ENCODE assay signal across 10 mouse cellular contexts in the genomic region with DNA sequence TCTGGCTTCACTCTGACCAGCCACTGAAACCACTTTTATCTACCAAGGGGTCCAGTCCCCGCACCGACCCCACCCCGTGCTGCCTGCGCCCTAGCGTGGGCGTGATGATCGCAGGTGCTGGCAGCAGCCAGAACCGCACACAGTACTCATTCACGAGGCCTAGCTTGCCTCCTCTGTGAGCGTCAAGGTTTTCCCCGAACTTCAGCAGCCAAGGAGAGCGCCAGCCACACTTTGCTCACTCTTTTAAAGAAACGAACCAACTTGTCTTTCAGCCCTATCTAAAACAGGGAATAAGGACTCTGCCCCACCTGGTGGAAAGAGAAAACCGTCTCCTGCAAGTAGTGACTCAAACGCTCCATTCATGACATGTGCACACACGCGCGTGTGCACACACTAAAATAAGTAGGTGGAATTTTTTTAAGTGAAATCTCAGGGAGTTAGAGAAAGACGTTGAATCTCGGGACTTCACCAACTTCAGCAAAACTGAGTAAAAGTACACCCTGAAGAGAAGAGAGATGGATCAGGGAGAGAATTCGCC. TPM values are rescaled to one million over a fixed set of nuclear protein-coding genes. Genes with fewer than 3 reads are reported as not detected.
DNase-seq lines count a peak whose midpoint lies in the region; ATAC-seq and TF ChIP-seq lines count a peak whose summit lies in the region.
"Had no signal": no experiment of that assay in that cellular context is flagged by ENCODE, and none has a peak within 500 bp of the region (broad histone marks: within the 10 kb centered on the region; RNA-seq: fewer than 3 reads in every experiment).

No protein-coding gene starts in this region.

- intact Hi-C loops in heart, postnatal 10 days (cut with DNase I) = no loop called here

- H3K9ac ChIP-seq in heart, embryonic 12.5 days = peak overlapping the region; percentile 68; the same call in 1 of the 2 replicates
- H3K9ac ChIP-seq in lung, postnatal 0 days (replicated peaks; ENCODE audit: low read depth) = no peak overlapping the region
- no peak overlapping the region for H3K9ac ChIP-seq in hindbrain, embryonic 12.5 days
- H3K9ac ChIP-seq in neural tube, embryonic 13.5 days = no peak overlapping the region

- no peak overlapping the region for H3K27ac ChIP-seq in heart, embryonic 12.5 days (ENCODE audit: poor library complexity, severe bottlenecking)
- H3K27ac ChIP-seq in lung, postnatal 0 days (ENCODE audit: low read length) = no peak overlapping the region
- H3K27ac ChIP-seq in hindbrain, embryonic 12.5 days = no peak overlapping the region
- no peak overlapping the region for H3K27ac ChIP-seq in neural tube, embryonic 13.5 days (replicated peaks)

- no peaks in the 10 kb centered on the region for H3K9me3 ChIP-seq in heart, embryonic 12.5 days (replicated peaks)
- H3K9me3 ChIP-seq in lung, postnatal 0 days (ENCODE audit: low read length) = no peaks in the 10 kb centered on the region
- no peaks in the 10 kb centered on the region for H3K9me3 ChIP-seq in hindbrain, embryonic 12.5 days (replicated peaks)
- H3K9me3 ChIP-seq in neural tube, embryonic 13.5 days = no peaks in the 10 kb centered on the region; the same call in 1 of the 2 replicates

- peak overlapping the region; percentile 90 for H3K4me2 ChIP-seq in heart, embryonic 12.5 days
- H3K4me2 ChIP-seq in lung, postnatal 0 days (replicated peaks; ENCODE audit: low read depth, low read length) = peak overlapping the region; percentile 99
- peak overlapping the region; percentile 84; the same call in 1 of the 2 replicates for H3K4me2 ChIP-seq in hindbrain, embryonic 12.5 days (replicated peaks)
- peak overlapping the region; percentile 79 for H3K4me2 ChIP-seq in neural tube, embryonic 13.5 days

- WGBS in heart, embryonic 12.5 days = 37% methylated on average over 21 of the region's 21 CpGs
- 34% methylated on average over 21 of the region's 21 CpGs for whole genome bisulfite sequencing in lung, postnatal 0 days
- WGBS in lung, adult 2 months = 45% methylated on average over 21 of the region's 21 CpGs
- 29% methylated on average over 21 of the region's 21 CpGs for WGBS in hindbrain, embryonic 12.5 days
- WGBS in neural tube, embryonic 13.5 days = 32% methylated on average over 21 of the region's 21 CpGs

- TF ChIP-seq EP300 in lung, postnatal 0 days (IDR thresholded peaks at IDR 0.05) = no peak

- ATAC-seq in heart, embryonic 12.5 days (ENCODE audit: insufficient number of reproducible peaks, low FRiP score) = no peak
- ATAC-seq in lung, postnatal 0 days = no peak
- no peak for ATAC-seq in hindbrain, embryonic 12.5 days (ENCODE audit: low FRiP score)
- no peak for ATAC-seq in neural tube, embryonic 13.5 days (ENCODE audit: low read depth)

- no peak for TF ChIP-seq CTCF in lung, postnatal 0 days (IDR thresholded peaks at IDR 0.05)
- no peak for TF ChIP-seq CTCF in lung, adult 2 months (IDR thresholded peaks at IDR 0.05; ENCODE audit: insufficient read depth, low read length)

- no peaks in the 10 kb centered on the region for H3K36me3 ChIP-seq in heart, embryonic 12.5 days
- no peaks in the 10 kb centered on the region for H3K36me3 ChIP-seq in lung, postnatal 0 days (ENCODE audit: insufficient read depth, low read length)
- H3K36me3 ChIP-seq in hindbrain, embryonic 12.5 days = no peaks in the 10 kb centered on the region
- H3K36me3 ChIP-seq in neural tube, embryonic 13.5 days = no peaks in the 10 kb centered on the region

- no peak for TF ChIP-seq POLR2A in lung, adult 2 months (IDR thresholded peaks at IDR 0.05; ENCODE audit: borderline replicate concordance, extremely low read depth, low read depth, low read length)

- H3K4me3 ChIP-seq in heart, embryonic 12.5 days = peak overlapping the region; percentile 60
- H3K4me3 ChIP-seq in lung, postnatal 0 days (ENCODE audit: low read depth, low read length) = no peak overlapping the region
- H3K4me3 ChIP-seq in lung, adult 2 months (replicated peaks; ENCODE audit: extremely low read depth, low read depth, low read length) = no peak overlapping the region
- peak overlapping the region; percentile 51 for H3K4me3 ChIP-seq in hindbrain, embryonic 12.5 days
- H3K4me3 ChIP-seq in neural tube, embryonic 13.5 days = peak overlapping the region; percentile 49

- H3K27me3 ChIP-seq in heart, embryonic 12.5 days (replicated peaks) = peaks cover 42% of the 10 kb centered on the region
- no peaks in the 10 kb centered on the region for H3K27me3 ChIP-seq in lung, postnatal 0 days (replicated peaks; ENCODE audit: insufficient read depth, low read length)
- peaks cover 62% of the 10 kb centered on the region for H3K27me3 ChIP-seq in hindbrain, embryonic 12.5 days
- peaks cover 59% of the 10 kb centered on the region for H3K27me3 ChIP-seq in neural tube, embryonic 13.5 days

- DNase-seq in heart, postnatal 10 days = no peak
- no peak for DNase-seq in lung, postnatal 0 days (ENCODE audit: low spot score)
- no peak for DNase-seq in lung, adult 2 months
- no peak for DNase-seq in layer of hippocampus, adult 9-11 months
- DNase-seq in embryo, embryonic 11 days = no peak
- DNase-seq: cerebellum, adult 11 months; right cerebral cortex, postnatal 25 days had no signal

- H3K4me1 ChIP-seq in heart, embryonic 12.5 days (replicated peaks) = peaks cover 31% of the 10 kb centered on the region
- no peaks in the 10 kb centered on the region for H3K4me1 ChIP-seq in lung, postnatal 0 days (ENCODE audit: insufficient read depth, low read depth, low read length)
- peaks cover 6% of the 10 kb centered on the region; the same call in 1 of the 2 replicates for H3K4me1 ChIP-seq in lung, adult 2 months (ENCODE audit: control insufficient read depth, insufficient read depth, low read length)
- peaks cover 19% of the 10 kb centered on the region for H3K4me1 ChIP-seq in hindbrain, embryonic 12.5 days
- peaks cover 27% of the 10 kb centered on the region for H3K4me1 ChIP-seq in neural tube, embryonic 13.5 days (replicated peaks)

RNA-seq across cellular contexts. Expression of gene Fam89a, which starts 0.8 kb away (rescaled TPM):
- polyA plus RNA-seq in heart, embryonic 12.5 days (2016; fragmentation: Nextera tagmentation; extraction: Ambion mirVana) = 2.6 and 2.8 TPM in 2 replicates
- total RNA-seq in heart, postnatal 10 days (2021) = 1 to 10 TPM; 1.8 TPM
- 3.0 and 3.9 TPM in 2 replicates for polyA plus RNA-seq in lung, postnatal 0 days (2015; fragmentation: Nextera tagmentation; extraction: Ambion mirVana)
- polyA plus RNA-seq in lung, adult 2 months (2012; rRNA removed) = 4.0 and 4.9 TPM in 2 replicates
- 5.1 and 6.0 TPM in 2 replicates for polyA plus RNA-seq in hindbrain, embryonic 12.5 days (2016; fragmentation: Nextera tagmentation; extraction: Ambion mirVana)
- polyA plus RNA-seq in neural tube, embryonic 13.5 days (2015; fragmentation: Nextera tagmentation; extraction: Ambion mirVana) = 12.1 and 15.9 TPM in 2 replicates

RNA-seq across cellular contexts. Expression of gene Arv1, which starts 30.5 kb away (rescaled TPM):
- polyA plus RNA-seq in heart, embryonic 12.5 days (2016; fragmentation: Nextera tagmentation; extraction: Ambion mirVana) = 20.2 and 21.3 TPM in 2 replicates
- total RNA-seq in heart, postnatal 10 days (2021) = 1 to 10 TPM; 5.2 to 5.7 TPM
- 14.6 and 15.0 TPM in 2 replicates for polyA plus RNA-seq in lung, postnatal 0 days (2015; fragmentation: Nextera tagmentation; extraction: Ambion mirVana)
- polyA plus RNA-seq in lung, adult 2 months (2012; rRNA removed) = 15.6 and 15.9 TPM in 2 replicates
- polyA plus RNA-seq in hindbrain, embryonic 12.5 days (2016; fragmentation: Nextera tagmentation; extraction: Ambion mirVana) = 33.4 and 37.7 TPM in 2 replicates
- polyA plus RNA-seq in neural tube, embryonic 13.5 days (2015; fragmentation: Nextera tagmentation; extraction: Ambion mirVana) = 28.4 and 31.4 TPM in 2 replicates

RNA-seq across cellular contexts. Expression of gene Ttc13, which starts 30.6 kb away (rescaled TPM):
- polyA plus RNA-seq in heart, embryonic 12.5 days (2016; fragmentation: Nextera tagmentation; extraction: Ambion mirVana) = 42.8 and 43.3 TPM in 2 replicates
- total RNA-seq in heart, postnatal 10 days (2021) = 10 to 100 TPM; 21.2 to 21.6 TPM
- polyA plus RNA-seq in lung, postnatal 0 days (2015; fragmentation: Nextera tagmentation; extraction: Ambion mirVana) = 24.0 and 30.7 TPM in 2 replicates
- 13.4 and 16.4 TPM in 2 replicates for polyA plus RNA-seq in lung, adult 2 months (2012; rRNA removed)
- 61.4 and 62.2 TPM in 2 replicates for polyA plus RNA-seq in hindbrain, embryonic 12.5 days (2016; fragmentation: Nextera tagmentation; extraction: Ambion mirVana)
- 60.4 and 62.6 TPM in 2 replicates for polyA plus RNA-seq in neural tube, embryonic 13.5 days (2015; fragmentation: Nextera tagmentation; extraction: Ambion mirVana)

RNA-seq across cellular contexts. Expression of gene Trim67, which starts 40.5 kb away (rescaled TPM):
- polyA plus RNA-seq in heart, embryonic 12.5 days (2016; fragmentation: Nextera tagmentation; extraction: Ambion mirVana) = 0.24 and 0.33 TPM in 2 replicates
- total RNA-seq in heart, postnatal 10 days (2021) = 1 to 10 TPM in 1 of 2 experiments, under 1 TPM in 1; 0.22 to 1.2 TPM
- polyA plus RNA-seq in lung, postnatal 0 days (2015; fragmentation: Nextera tagmentation; extraction: Ambion mirVana) = 1.5 and 1.7 TPM in 2 replicates
- 0.44 and 0.51 TPM in 2 replicates for polyA plus RNA-seq in lung, adult 2 months (2012; rRNA removed)
- polyA plus RNA-seq in hindbrain, embryonic 12.5 days (2016; fragmentation: Nextera tagmentation; extraction: Ambion mirVana) = 11.9 and 13.2 TPM in 2 replicates
- polyA plus RNA-seq in neural tube, embryonic 13.5 days (2015; fragmentation: Nextera tagmentation; extraction: Ambion mirVana) = 21.1 TPM in 2 replicates

Comparison
In these comparisons a context has a peak if more than half of its experiments do, and no peak if none do; other contexts are left out.
1. H3K4me3 ChIP-seq: peak in heart, embryonic 12.5 days (single experiment), hindbrain, embryonic 12.5 days (single experiment) and neural tube, embryonic 13.5 days (single experiment); none in lung, postnatal 0 days (single experiment) and lung, adult 2 months (single experiment).
2. Peak in every context shown above with its lines, with median percentiles within 50 percentile points of each other: H3K4me2 ChIP-seq.